In the genomic region with DNA sequence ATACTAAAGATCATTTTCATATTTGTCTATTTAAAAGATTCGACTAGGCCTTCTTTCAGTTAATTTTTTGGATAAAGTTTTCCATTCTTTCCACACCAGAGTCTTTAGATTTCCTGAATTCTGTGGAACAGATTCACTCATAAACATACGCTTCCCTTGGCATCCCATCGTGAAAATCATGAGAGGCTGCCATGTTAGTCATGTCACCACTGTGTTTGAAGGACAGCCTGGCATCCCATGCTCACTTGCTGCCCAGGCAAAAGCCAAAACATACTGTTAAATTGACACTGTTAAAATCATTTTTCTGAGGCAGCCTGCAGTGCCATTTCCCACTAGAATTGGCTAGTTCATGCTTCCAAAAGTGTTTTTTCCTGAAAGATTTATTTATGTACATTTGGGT, we compare ENCODE assay signal across 26 mouse cellular contexts.
A peak's percentile ranks its signal among the peaks of the same experiment; 100 is the strongest.
DNase-seq lines count a peak whose midpoint lies in the region; ATAC-seq and TF ChIP-seq lines count a peak whose summit lies in the region.
"Had no signal": no experiment of that assay in that cellular context is flagged by ENCODE, and none has a peak within 500 bp of the region (broad histone marks: within the 10 kb centered on the region; RNA-seq: fewer than 3 reads in every experiment).

No protein-coding gene starts in this region.

- WGBS in forebrain, embryonic 14.5 days, result 79% methylated on average over 3 of the region's 3 CpGs
- WGBS in forebrain, embryonic 10.5 days, result 88% methylated on average over 3 of the region's 3 CpGs
- WGBS in embryonic facial prominence, embryonic 10.5 days, result 87% methylated on average over 3 of the region's 3 CpGs
- WGBS in lung, adult 2 months, result 64% methylated on average over 3 of the region's 3 CpGs

- peak; percentile 17 to 43 for DNase-seq in cerebellum, postnatal 10 days
- no peak for DNase-seq in cerebellum, postnatal 25 days
- peak; percentile 57 for DNase-seq in forebrain, embryonic 14.5 days (ENCODE audit: low spot score)
- DNase-seq in forebrain, embryonic 10.5 days (ENCODE audit: extremely low spot score, low spot score), result no peak
- peak; percentile 2 for DNase-seq in right cerebral cortex, postnatal 4 days
- no peak for DNase-seq in right cerebral cortex, adult 2 months (ENCODE audit: low spot score in 2 of 2)
- no peak for DNase-seq in embryonic facial prominence, embryonic 10.5 days (ENCODE audit: low spot score)
- no peak for DNase-seq in lung, adult 2 months
- DNase-seq: adrenal gland, adult 8-10 months; adrenal gland, postnatal 25 days; cerebellum, adult 11-12 months; cerebellum, adult 8-10 months; cerebellum, postnatal 36 days; embryo, embryonic 11 days; gastrocnemius, postnatal 10 days; gastrocnemius, postnatal 36 days; heart, adult 2 months; heart, postnatal 14 days; heart, postnatal 4 days; kidney, adult 11 months; kidney, adult 8-10 months had no signal

- no peaks in the 10 kb centered on the region for H3K9me3 ChIP-seq in forebrain, embryonic 14.5 days (replicated peaks; ENCODE audit: control insufficient read depth, low read length)
- no peaks in the 10 kb centered on the region for H3K9me3 ChIP-seq in forebrain, embryonic 10.5 days
- no peaks in the 10 kb centered on the region for H3K9me3 ChIP-seq in embryonic facial prominence, embryonic 10.5 days
- H3K9me3 ChIP-seq: heart, embryonic 10.5 days; hindbrain, embryonic 15.5 days; intestine, embryonic 15.5 days had no signal

- ATAC-seq in forebrain, embryonic 14.5 days, result no peak
- ATAC-seq: activated CD4-positive, CD25-positive, alpha-beta regulatory T cell, adult 4 months; intestine, embryonic 15.5 days had no signal

- no peaks in the 10 kb centered on the region for H3K36me3 ChIP-seq in forebrain, embryonic 14.5 days (ENCODE audit: control insufficient read depth, insufficient read depth, low read length)
- no peaks in the 10 kb centered on the region for H3K36me3 ChIP-seq in forebrain, embryonic 10.5 days (replicated peaks)
- no peaks in the 10 kb centered on the region for H3K36me3 ChIP-seq in embryonic facial prominence, embryonic 10.5 days (replicated peaks)
- H3K36me3 ChIP-seq: heart, embryonic 10.5 days; heart, embryonic 13.5 days; hindbrain, embryonic 15.5 days; intestine, embryonic 15.5 days had no signal

- no peak overlapping the region for H3K27ac ChIP-seq in forebrain, embryonic 14.5 days (ENCODE audit: low read depth, low read length)
- H3K27ac ChIP-seq in forebrain, embryonic 10.5 days, result no peak overlapping the region
- no peak overlapping the region for H3K27ac ChIP-seq in embryonic facial prominence, embryonic 10.5 days (replicated peaks)
- H3K27ac ChIP-seq: heart, adult 2 months; heart, embryonic 10.5 days; heart, embryonic 13.5 days; hindbrain, embryonic 15.5 days; intestine, embryonic 15.5 days had no signal

- no peak overlapping the region for H3K9ac ChIP-seq in forebrain, embryonic 14.5 days (ENCODE audit: low read length)
- H3K9ac ChIP-seq: heart, embryonic 13.5 days; hindbrain, embryonic 15.5 days; intestine, embryonic 15.5 days had no signal

- no peak overlapping the region for H3K4me3 ChIP-seq in forebrain, embryonic 14.5 days (ENCODE audit: low read depth, low read length)
- H3K4me3 ChIP-seq in forebrain, embryonic 10.5 days, result no peak overlapping the region
- H3K4me3 ChIP-seq in embryonic facial prominence, embryonic 10.5 days, result no peak overlapping the region
- H3K4me3 ChIP-seq in lung, adult 2 months (replicated peaks; ENCODE audit: extremely low read depth, low read depth, low read length), result no peak overlapping the region
- H3K4me3 ChIP-seq: heart, adult 2 months; heart, embryonic 10.5 days; heart, embryonic 13.5 days; hindbrain, embryonic 15.5 days; intestine, embryonic 15.5 days had no signal

- no peak overlapping the region for H3K4me2 ChIP-seq in forebrain, embryonic 14.5 days (ENCODE audit: low read length)
- H3K4me2 ChIP-seq: heart, embryonic 13.5 days; hindbrain, embryonic 15.5 days; intestine, embryonic 15.5 days had no signal

- no peaks in the 10 kb centered on the region for H3K4me1 ChIP-seq in forebrain, embryonic 14.5 days (ENCODE audit: control insufficient read depth, insufficient read depth, low read length)
- no peaks in the 10 kb centered on the region for H3K4me1 ChIP-seq in forebrain, embryonic 10.5 days
- H3K4me1 ChIP-seq in embryonic facial prominence, embryonic 10.5 days, result no peaks in the 10 kb centered on the region
- no peaks in the 10 kb centered on the region for H3K4me1 ChIP-seq in lung, adult 2 months (ENCODE audit: control insufficient read depth, insufficient read depth, low read length)
- H3K4me1 ChIP-seq: heart, embryonic 10.5 days; heart, embryonic 13.5 days; hindbrain, embryonic 15.5 days; intestine, embryonic 15.5 days had no signal

- TF ChIP-seq CTCF in lung, adult 2 months (IDR thresholded peaks at IDR 0.05; ENCODE audit: insufficient read depth, low read length), result no peak

- no peak for TF ChIP-seq POLR2A in lung, adult 2 months (IDR thresholded peaks at IDR 0.05; ENCODE audit: borderline replicate concordance, extremely low read depth, low read depth, low read length)

- H3K27me3 ChIP-seq in forebrain, embryonic 14.5 days (replicated peaks; ENCODE audit: control insufficient read depth, insufficient read depth, low read length), result no peaks in the 10 kb centered on the region
- no peaks in the 10 kb centered on the region for H3K27me3 ChIP-seq in forebrain, embryonic 10.5 days (ENCODE audit: poor library complexity, severe bottlenecking)
- no peaks in the 10 kb centered on the region for H3K27me3 ChIP-seq in embryonic facial prominence, embryonic 10.5 days (replicated peaks; ENCODE audit: low read depth, poor library complexity, severe bottlenecking)
- H3K27me3 ChIP-seq: heart, embryonic 13.5 days; hindbrain, embryonic 15.5 days; intestine, embryonic 15.5 days had no signal

Comparison
In these comparisons a context has a peak if more than half of its experiments do, and no peak if none do; other contexts are left out.
1. DNase-seq: peak in cerebellum, postnatal 10 days (2 of 2), forebrain, embryonic 14.5 days (single experiment) and right cerebral cortex, postnatal 4 days (single experiment); none in cerebellum, postnatal 25 days (0 of 2), forebrain, embryonic 10.5 days (single experiment), right cerebral cortex, adult 2 months (0 of 2), embryonic facial prominence, embryonic 10.5 days (single experiment) and lung, adult 2 months (single experiment).